Mouse (Mus musculus): ENCODE results near the gene Mtfr1l. TPM values are rescaled to one million over a fixed set of nuclear protein-coding genes. Genes with fewer than 3 reads are reported as not detected.

Mtfr1l gene
- total RNA-seq, 2 experiments from 2014 or later, result 82.8 to 84.5 TPM

- DNase-seq (ENCODE audit: extremely low spot score in 1 of 2, low spot score in 2 of 2), result no peak
- intact Hi-C loops (cut with DNase I), result no loop called here
These were observed 58.3 kb downstream of the Mtfr1l start for GRCm38 (mm10) chr4:134476899-134477298.

Small RNA genes lying within 50 kb of the gene (microRNA-seq; reads per million reads assigned to microRNA genes)
- gene Mir6403, result not detected

Other genes with a start within 250 kb of the Mtfr1l start
- gene Pdik1l, start 247.5 kb downstream of the Mtfr1l start, total RNA-seq (2021), result 10 to 100 TPM; 26.1 to 26.2 TPM
- under 1 TPM; 0.66 to 0.87 TPM for gene Trim63, start 220.3 kb downstream of the Mtfr1l start, total RNA-seq (2021)
- gene Slc30a2, start 192.2 kb downstream of the Mtfr1l start, total RNA-seq (2021), result not detected
- gene Extl1, start 151.5 kb downstream of the Mtfr1l start, total RNA-seq (2021), result 10 to 100 TPM; 29.6 to 31.2 TPM
- gene Pafah2, start 139.1 kb downstream of the Mtfr1l start, total RNA-seq (2021), result 10 to 100 TPM; 11.3 to 12.9 TPM
- gene Stmn1, start 67.1 kb downstream of the Mtfr1l start, total RNA-seq (2021), result 1,000 to 10,000 TPM; 1,910 to 2,141 TPM
- gene Paqr7, start 38.7 kb downstream of the Mtfr1l start, total RNA-seq (2021), result 10 to 100 TPM; 44.2 to 51.7 TPM
- 1 to 10 TPM in 1 of 2 experiments, under 1 TPM in 1; 0.88 to 1.0 TPM for gene Aunip, start 24.4 kb downstream of the Mtfr1l start, total RNA-seq (2021)
- gene Selenon, start 16.8 kb upstream of the Mtfr1l start, total RNA-seq (2021), result 10 to 100 TPM; 17.6 to 19.7 TPM
- gene Man1c1, start 168.9 kb upstream of the Mtfr1l start, total RNA-seq (2021), result 10 to 100 TPM; 19.9 to 20.1 TPM
- gene Ldlrap1, start 232.6 kb upstream of the Mtfr1l start, total RNA-seq (2021), result 1 to 10 TPM; 2.4 to 3.4 TPM